Mouse (Mus musculus) layer of hippocampus, adult 9-10 months (tissue): ENCODE results near the gene Zbtb16.

Experiments
- DNase-seq: peaks from one replicate; pipeline ENCODE4 v3.0.0; 2022; ENCODE audit warnings: low spot score

Gene Zbtb16

GRCm38 (mm10) chr9:48743338-48744285, 92.4 kb downstream of the Zbtb16 start:
- DNase-seq = no peak

- DNase-seq = no peak
These were observed 93.9 kb downstream of the Zbtb16 start for GRCm38 (mm10) chr9:48742150-48742549.

GRCm38 (mm10) chr9:48741433-48742077, 94.5 kb downstream of the Zbtb16 start:
- DNase-seq = no peak

GRCm38 (mm10) chr9:48740732-48741255, 95.2 kb downstream of the Zbtb16 start:
- DNase-seq = no peak

- DNase-seq = peak; percentile 86
These were observed 95.9 kb downstream of the Zbtb16 start for GRCm38 (mm10) chr9:48740098-48740505.

- no peak for DNase-seq
These were observed 97.1 kb downstream of the Zbtb16 start for GRCm38 (mm10) chr9:48738795-48739476.

GRCm38 (mm10) chr9:48737911-48738310, 98.1 kb downstream of the Zbtb16 start:
- no peak for DNase-seq

GRCm38 (mm10) chr9:48737210-48737850, 98.7 kb downstream of the Zbtb16 start:
- DNase-seq = peak; percentile 93

GRCm38 (mm10) chr9:48736361-48737209, 99.4 kb downstream of the Zbtb16 start:
- DNase-seq = peak; percentile 64

GRCm38 (mm10) chr9:48735466-48736312, 100.3 kb downstream of the Zbtb16 start:
- DNase-seq = no peak

GRCm38 (mm10) chr9:48734725-48735465, 101.1 kb downstream of the Zbtb16 start:
- no peak for DNase-seq

- peak; percentile 75 for DNase-seq
These were observed 102.0 kb downstream of the Zbtb16 start for GRCm38 (mm10) chr9:48733817-48734544.

- DNase-seq = no peak
These were observed 102.9 kb downstream of the Zbtb16 start for GRCm38 (mm10) chr9:48733083-48733482.

- no peak for DNase-seq
These were observed 104.1 kb downstream of the Zbtb16 start for GRCm38 (mm10) chr9:48731651-48732536.

- no peak for DNase-seq
These were observed 105.5 kb downstream of the Zbtb16 start for GRCm38 (mm10) chr9:48730446-48730979.

- no peak for DNase-seq
These were observed 106.6 kb downstream of the Zbtb16 start for GRCm38 (mm10) chr9:48729471-48729870.

- no peak for DNase-seq
These were observed 107.3 kb downstream of the Zbtb16 start for GRCm38 (mm10) chr9:48728731-48729123.
